Mouse (Mus musculus) mammary gland, adult 2 months (tissue): Measurements from ENCODE around the gene Sf3a1. TPM values are rescaled to one million over a fixed set of nuclear protein-coding genes. Genes with fewer than 3 reads are reported as not detected.

Experiments
- polyA plus RNA-seq: library from polyadenylated mRNA; depleted of rRNA; stranded (reverse); fragments of >200 nt; gene quantifications from 2 replicates; pipeline ENCODE4 v1.2.3, GENCODE M21; 2012; ENCODE audit warnings: low replicate concordance; rRNA removed

Gene Sf3a1
- polyA plus RNA-seq = 25.9 and 37.9 TPM in 2 replicates

DNA sequence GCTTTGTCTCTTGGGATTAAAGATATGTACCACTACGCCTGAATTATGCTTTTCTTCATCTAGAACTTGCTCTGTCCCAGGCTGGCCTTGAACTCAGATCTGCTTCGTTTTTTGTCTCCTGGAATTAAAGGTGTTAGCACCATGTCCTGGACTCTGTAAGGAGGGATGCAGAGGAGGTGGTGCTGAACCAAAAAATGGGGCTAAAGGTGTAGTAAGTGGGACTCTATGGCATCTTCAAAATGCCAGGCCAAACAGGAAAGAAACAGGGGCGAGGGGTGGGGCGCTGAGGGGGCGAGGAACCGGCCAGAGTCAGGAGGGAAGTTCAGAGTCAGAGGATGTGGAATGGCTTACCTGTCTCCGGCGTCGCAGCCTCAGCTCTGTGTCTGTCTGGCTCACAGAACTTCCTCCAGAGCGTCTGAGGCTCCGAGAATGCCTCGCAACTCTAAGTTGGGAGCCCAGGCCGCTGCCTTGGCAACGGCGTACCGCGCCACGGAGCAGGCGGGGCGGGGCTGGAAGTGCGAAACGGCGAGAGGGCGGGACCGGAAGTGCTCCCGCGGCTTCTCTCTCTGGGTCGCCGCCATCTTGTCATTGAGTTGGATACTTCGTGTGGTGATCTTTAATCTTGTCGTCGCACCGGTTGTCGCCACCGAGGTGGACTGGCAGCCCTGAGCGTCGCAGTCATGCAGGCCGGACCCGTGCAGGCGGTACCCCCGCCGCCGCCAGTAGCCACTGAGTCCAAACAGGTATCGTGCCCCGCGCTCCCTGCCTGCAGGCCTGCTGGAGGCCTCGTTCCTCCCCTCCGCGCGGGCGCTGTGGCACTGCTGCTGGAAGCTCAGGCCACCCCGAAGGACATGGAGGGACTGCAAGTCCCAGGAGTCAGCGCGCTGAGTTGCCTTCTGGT, at the start of gene Sf3a1, which contains the start of gene Ccdc157:
TSS of gene Sf3a1 (plus strand) at position 543 of the 901 bp plus-strand sequence.
TSS of gene Ccdc157 (minus strand) at position 486 of the 901 bp plus-strand sequence.

DNA sequence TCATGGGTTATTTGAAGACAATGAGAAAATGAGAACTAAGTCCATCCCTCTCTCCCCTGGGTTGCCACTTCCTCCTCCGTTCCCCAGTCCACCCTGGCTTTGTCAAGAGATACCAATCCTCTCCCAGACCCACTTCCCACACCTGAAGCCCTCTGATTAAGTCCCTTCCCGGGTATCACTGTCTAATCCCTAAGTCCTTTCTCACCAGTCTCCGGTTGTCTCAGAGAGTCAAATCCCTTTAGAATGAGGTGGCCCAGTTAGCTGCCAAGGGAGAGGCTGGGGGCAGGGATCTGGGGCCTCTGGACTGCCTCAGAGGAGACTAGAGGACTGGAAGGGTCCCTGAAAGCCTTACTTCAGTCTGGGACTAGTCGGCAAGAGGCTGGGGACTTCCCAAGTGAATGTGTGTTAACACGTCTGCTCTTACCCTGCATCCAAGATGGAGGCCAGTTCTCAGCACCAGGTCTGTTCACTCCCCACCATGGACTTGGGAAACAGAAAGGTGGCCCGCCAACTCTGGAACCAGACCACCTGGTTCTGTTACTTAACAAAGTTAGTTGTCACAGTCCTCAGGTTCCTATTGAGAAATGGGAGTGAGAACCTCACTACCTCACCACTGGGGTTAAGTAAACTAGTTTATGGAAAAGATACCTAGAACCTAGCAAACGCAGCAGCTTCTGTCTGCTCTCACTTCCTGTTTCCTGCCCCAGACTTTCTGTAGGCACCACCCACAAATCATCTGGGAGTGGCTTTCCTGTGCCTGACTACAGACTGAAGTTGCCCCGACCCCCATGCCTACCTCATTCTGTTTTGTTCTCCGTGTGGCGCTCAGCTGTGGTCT, 37.2 kb upstream of the Sf3a1 start, which contains the start of gene Sec14l2:
TSS of gene Sec14l2 (minus strand) at position 674 of the 838 bp plus-strand sequence.

GRCm38 (mm10) chr11:4134986-4135935, 24.9 kb upstream of the Sf3a1 start, which contains the start of gene Rnf215:
Gene Rnf215 (plus strand): TSS chr11:4135202.

DNA sequence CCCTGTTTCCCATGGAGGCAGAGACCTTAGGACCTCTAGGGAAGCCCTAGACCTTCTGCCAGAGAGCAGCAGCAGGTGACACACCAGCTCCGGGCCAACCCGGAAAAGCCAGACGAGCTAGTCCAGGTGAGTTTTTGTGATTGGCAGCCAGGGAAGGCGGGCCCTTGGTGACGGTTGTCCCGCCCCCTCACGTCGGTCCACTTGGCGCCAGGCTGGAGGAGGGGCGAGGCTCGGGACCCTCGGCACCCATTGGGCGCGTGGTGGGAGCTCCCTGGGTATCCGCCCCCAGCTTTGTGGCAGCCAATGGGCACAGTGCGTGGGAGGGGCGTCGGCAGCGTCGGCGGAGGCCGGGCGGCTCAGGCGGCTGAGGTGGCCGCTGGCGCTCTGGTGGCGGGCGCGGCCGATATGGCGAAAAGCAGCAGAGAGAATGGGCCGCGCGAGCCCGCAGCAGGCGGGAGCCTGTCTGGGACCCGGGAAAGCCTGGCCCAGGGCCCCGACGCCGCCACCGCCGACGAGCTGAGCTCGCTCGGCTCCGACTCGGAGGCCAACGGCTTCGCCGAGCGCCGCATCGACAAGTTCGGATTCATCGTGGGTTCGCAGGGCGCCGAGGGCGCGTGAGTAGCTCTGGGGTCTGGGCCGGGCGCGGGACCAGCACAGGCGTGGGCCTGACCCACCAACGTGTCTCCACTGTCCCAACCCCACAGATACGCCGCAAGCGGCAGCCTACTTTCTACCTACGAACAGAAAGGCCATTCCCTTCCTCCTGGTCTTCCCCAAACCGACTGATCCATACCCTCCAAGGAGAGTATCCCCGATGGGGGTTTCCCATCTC, 26.6 kb downstream of the Sf3a1 start, which contains the start of gene Tbc1d10a:
TSS of gene Tbc1d10a (plus strand) at position 304 of the 832 bp plus-strand sequence.

DNA sequence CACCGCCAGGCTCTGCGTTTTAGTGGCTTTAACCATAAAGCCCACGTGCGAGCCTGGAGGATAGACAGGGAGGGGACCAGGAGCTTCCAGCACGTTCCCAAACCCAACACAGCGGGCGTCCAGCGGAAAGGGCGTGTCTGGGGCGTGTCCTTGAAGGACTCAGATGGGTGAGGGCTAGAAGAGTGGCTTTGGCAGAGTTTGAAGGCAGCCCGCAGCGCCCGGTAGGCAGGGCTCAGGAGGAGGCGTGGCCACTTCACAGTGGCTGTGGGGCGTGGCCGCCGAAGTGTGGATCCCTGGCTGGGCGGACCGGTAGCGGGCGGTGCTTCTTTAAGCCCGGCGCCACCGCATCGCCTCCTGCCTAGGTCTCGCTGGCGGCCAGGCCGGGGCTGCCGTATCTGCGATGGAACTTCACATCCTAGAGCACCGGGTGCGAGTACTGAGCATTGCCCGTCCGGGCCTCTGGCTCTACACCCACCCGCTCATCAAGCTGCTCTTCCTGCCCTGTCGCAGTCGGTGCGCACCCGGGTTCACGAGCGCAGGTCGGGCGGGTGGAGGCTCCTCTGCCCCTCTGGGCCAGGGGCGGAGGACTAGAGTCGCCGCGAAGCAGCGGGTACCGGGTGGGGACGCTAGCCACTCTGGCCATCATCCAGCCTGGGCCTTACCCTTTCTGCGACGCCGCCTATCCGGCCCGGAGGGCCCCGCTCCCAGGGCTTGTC, 57.9 kb downstream of the Sf3a1 start, which contains the start of gene Castor1:
TSS of gene Castor1 (plus strand) at position 312 of the 716 bp plus-strand sequence.

Other genes with a start within 250 kb of the Sf3a1 start
- 16.3 and 20.2 TPM in 2 replicates for gene Slc35e4, start 245.7 kb upstream of the Sf3a1 start, polyA plus RNA-seq
- 162 and 213 TPM in 2 replicates for gene Tcn2, start 228.2 kb upstream of the Sf3a1 start, polyA plus RNA-seq
- gene Pes1, start 196.4 kb upstream of the Sf3a1 start, polyA plus RNA-seq = 34.4 and 53.7 TPM in 2 replicates
- not detected in 2 replicates for gene 4930556J24Rik, start 183.6 kb upstream of the Sf3a1 start, polyA plus RNA-seq
- 3.1 and 3.5 TPM in 2 replicates for gene Gal3st1, start 176.7 kb upstream of the Sf3a1 start, polyA plus RNA-seq
- gene Sec14l4, start 128.9 kb upstream of the Sf3a1 start, polyA plus RNA-seq = 3.5 and 6.9 TPM in 2 replicates
- 0.37 TPM in 1 of 2 replicates, not detected in the other for gene Sec14l3, start 95.5 kb upstream of the Sf3a1 start, polyA plus RNA-seq
- 18.0 and 28.1 TPM in 2 replicates for gene Mtfp1, start 64.9 kb upstream of the Sf3a1 start, polyA plus RNA-seq
- 2.4 and 3.5 TPM in 2 replicates for gene Sec14l2, start 36.9 kb upstream of the Sf3a1 start, polyA plus RNA-seq
- gene Rnf215, start 25.1 kb upstream of the Sf3a1 start, polyA plus RNA-seq = 25.3 and 38.1 TPM in 2 replicates
- 9.1 and 11.0 TPM in 2 replicates for gene Ccdc157, start 57 bp upstream of the Sf3a1 start, polyA plus RNA-seq
- gene Tbc1d10a, start 26.4 kb downstream of the Sf3a1 start, polyA plus RNA-seq = 44.2 and 60.0 TPM in 2 replicates
- gene Castor1, start 57.9 kb downstream of the Sf3a1 start, polyA plus RNA-seq = 19.1 and 19.3 TPM in 2 replicates
- gene Osm, start 76.1 kb downstream of the Sf3a1 start, polyA plus RNA-seq = 2.2 and 2.4 TPM in 2 replicates
- 4.9 and 5.8 TPM in 2 replicates for gene Lif, start 97.2 kb downstream of the Sf3a1 start, polyA plus RNA-seq